Mouse (Mus musculus) heart, embryonic 15.5 days (tissue): ENCODE data around the gene Car10. TPM values are rescaled to one million over a fixed set of nuclear protein-coding genes. Genes with fewer than 3 reads are reported as not detected.

Source experiments
- ATAC-seq: fragments of 200-750 bp; cut with Nextera tagmentation; replicated peaks from 2 replicates; pipeline ENCODE4 v1.8.0; 2017; ENCODE audit warnings: low read depth, moderate TSS enrichment; ENCODE audit not compliant: insufficient number of reproducible peaks, insufficient read depth, low FRiP score
- H3K27ac ChIP-seq: fragments of 300-500 bp; sonication (generic); 2 replicates; pipeline ENCODE4 v1.5.1; 2015; ENCODE audit warnings: mild to moderate bottlenecking, inconsistent platforms
- H3K27me3 ChIP-seq: fragments of 300-500 bp; sonication (generic); 2 replicates; pipeline ENCODE4 v1.6.1; 2015; ENCODE audit warnings: inconsistent platforms
- H3K36me3 ChIP-seq: fragments of 300-500 bp; sonication (generic); 2 replicates; pipeline ENCODE4 v1.6.1; 2015; ENCODE audit warnings: mild to moderate bottlenecking, inconsistent platforms
- H3K4me1 ChIP-seq: fragments of 300-500 bp; sonication (generic); replicated peaks from 2 replicates; pipeline ENCODE4 v1.6.1; 2015; ENCODE audit warnings: inconsistent platforms
- H3K4me2 ChIP-seq: fragments of 300-500 bp; sonication (generic); 2 replicates; pipeline ENCODE4 v1.6.1; 2015; ENCODE audit warnings: inconsistent platforms, mild to moderate bottlenecking, moderate library complexity
- H3K4me3 ChIP-seq: fragments of 300-500 bp; sonication (generic); 2 replicates; pipeline ENCODE4 v1.5.1; 2015; ENCODE audit warnings: mild to moderate bottlenecking, inconsistent platforms
- H3K9ac ChIP-seq: fragments of 300-500 bp; sonication (generic); 2 replicates; pipeline ENCODE4 v1.6.1; 2015; ENCODE audit warnings: mild to moderate bottlenecking, inconsistent platforms
- H3K9me3 ChIP-seq: fragments of 300-500 bp; sonication (generic); replicated peaks from 2 replicates; pipeline ENCODE4 v1.6.1; 2016; ENCODE audit warnings: inconsistent platforms
- WGBS: fragments of 180-500 bp; shearing (Covaris S2); methylation state at CpG from one replicate; pipeline ENCODE4 v1.1.7; 2015; ENCODE audit warnings: mixed read lengths; 5-methylcytosine and 5-hydroxymethylcytosine counted together
- polyA plus RNA-seq: library from polyadenylated mRNA; unstranded; fragments of >200 nt; fragmentation: Nextera tagmentation; extraction: Ambion mirVana; gene quantifications from 2 replicates; pipeline ENCODE4 v1.2.1, GENCODE M21; 2015

The Car10 gene
- polyA plus RNA-seq, 1 experiment from 2014 or later = 0.18 TPM

DNA sequence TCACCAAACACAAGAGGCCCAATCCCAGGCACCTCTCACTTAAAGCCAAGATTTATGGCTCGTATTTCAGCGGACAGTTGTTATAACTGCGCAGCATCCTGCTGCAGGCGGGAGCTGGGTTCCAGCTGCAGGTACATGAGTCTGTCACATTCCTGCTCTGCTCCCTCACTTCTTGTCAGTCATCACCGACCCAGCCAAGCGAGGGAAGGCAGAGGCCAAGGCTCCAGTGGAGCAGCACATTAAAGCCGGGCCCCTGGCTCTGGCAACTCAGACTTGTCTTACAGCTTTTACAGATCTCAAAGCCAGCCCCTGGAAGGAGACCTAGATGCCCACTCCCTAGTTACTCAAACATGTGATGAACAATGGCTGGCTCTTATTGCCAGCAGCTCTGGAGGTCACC, 352.7 kb downstream of the Car10 start:
- WGBS = 67% methylated on average over 7 of the region's 7 CpGs
- no peaks in the 10 kb centered on the region for H3K27me3 ChIP-seq

DNA sequence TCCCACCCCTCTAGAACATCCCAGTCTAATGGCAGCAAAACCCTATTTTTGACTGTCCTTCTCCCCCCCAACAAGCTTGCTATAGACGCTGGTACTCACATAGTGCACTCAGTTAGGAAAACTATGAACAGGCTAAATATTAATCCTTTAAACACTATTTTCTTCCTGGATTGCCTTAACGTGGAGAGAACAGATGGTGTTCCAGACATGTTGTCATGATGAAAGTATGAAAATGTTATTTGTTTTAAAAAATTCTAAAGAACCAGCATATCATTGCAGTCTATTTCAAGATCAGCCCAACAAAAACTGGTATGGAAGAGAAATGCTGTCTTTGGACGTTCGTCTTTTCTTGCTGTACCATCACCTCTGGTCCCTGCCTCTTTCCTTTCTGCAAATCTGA, 368.4 kb downstream of the Car10 start:
- ATAC-seq = no peak
- Histone ChIP-seq H3K4me2 (no peak overlapping the region), H3K4me1 (no peaks in the 10 kb centered on the region), H3K4me3 (no peak overlapping the region), H3K27me3 (no peaks in the 10 kb centered on the region), H3K36me3 (no peaks in the 10 kb centered on the region), H3K9ac (no peak overlapping the region), H3K9me3 (no peaks in the 10 kb centered on the region), H3K27ac (no peak overlapping the region)
- 65% methylated on average over 4 of the region's 4 CpGs for WGBS

More for the DNA sequence above, 352.7 kb downstream of the Car10 start:
- Histone ChIP-seq H3K9ac (no peak overlapping the region), H3K4me2 (no peak overlapping the region), H3K4me3 (no peak overlapping the region), H3K27ac (no peak overlapping the region), H3K36me3 (no peaks in the 10 kb centered on the region), H3K4me1 (no peaks in the 10 kb centered on the region), H3K9me3 (no peaks in the 10 kb centered on the region)
- ATAC-seq = no peak

GRCm38 (mm10) chr11:93467711-93468110, 369.9 kb downstream of the Car10 start:
- Histone ChIP-seq H3K4me2 (no peak overlapping the region), H3K27me3 (no peaks in the 10 kb centered on the region), H3K4me1 (no peaks in the 10 kb centered on the region), H3K9me3 (no peaks in the 10 kb centered on the region), H3K36me3 (no peaks in the 10 kb centered on the region), H3K4me3 (no peak overlapping the region), H3K9ac (no peak overlapping the region), H3K27ac (no peak overlapping the region)
- 76% methylated on average over 3 of the region's 3 CpGs for WGBS
- no peak for ATAC-seq

GRCm38 (mm10) chr11:93470771-93471170, 372.9 kb downstream of the Car10 start:
- Histone ChIP-seq H3K9ac (no peak overlapping the region), H3K27ac (no peak overlapping the region), H3K4me2 (no peak overlapping the region), H3K4me1 (no peaks in the 10 kb centered on the region), H3K9me3 (no peaks in the 10 kb centered on the region), H3K4me3 (no peak overlapping the region), H3K27me3 (no peaks in the 10 kb centered on the region), H3K36me3 (no peaks in the 10 kb centered on the region)
- WGBS = 71% methylated on average over 7 of the region's 7 CpGs
- no peak for ATAC-seq

DNA sequence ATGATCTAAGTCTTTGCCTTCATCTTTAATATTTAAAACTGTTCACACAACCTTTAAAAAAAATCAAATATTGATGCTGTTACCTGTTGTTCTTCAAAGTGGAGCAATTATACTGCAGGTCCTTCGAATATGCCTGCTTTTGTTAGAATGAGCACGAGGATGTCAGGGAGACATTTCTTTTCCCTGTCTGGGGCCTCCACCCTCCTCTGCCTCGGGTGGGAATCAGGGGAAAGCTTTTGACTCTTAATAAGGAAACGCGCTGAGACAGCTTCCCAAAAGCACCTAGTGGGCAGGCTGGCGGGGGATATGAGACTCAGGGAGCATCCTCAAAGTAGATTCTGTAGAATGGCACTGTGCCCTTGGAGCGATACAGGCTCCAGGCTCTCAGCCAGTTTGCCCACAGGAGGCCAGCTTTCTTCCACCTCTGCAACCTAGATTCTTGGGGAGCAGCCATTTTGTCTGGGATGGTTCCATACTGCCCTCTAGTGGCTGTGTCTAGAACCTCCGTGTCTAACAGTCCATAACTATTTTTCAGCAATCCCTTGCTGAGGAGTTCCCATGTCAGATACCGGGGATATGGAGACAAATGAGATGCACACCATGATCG, 373.8 kb downstream of the Car10 start:
- no peak overlapping the region for H3K4me3 ChIP-seq
- H3K4me1 ChIP-seq = no peaks in the 10 kb centered on the region
- ATAC-seq = no peak
- H3K9ac ChIP-seq = no peak overlapping the region
- H3K4me2 ChIP-seq = peak overlapping the region; percentile 21; the same call in 1 of the 2 replicates
- H3K27ac ChIP-seq = no peak overlapping the region
- no peaks in the 10 kb centered on the region for H3K9me3 ChIP-seq
- 45% methylated on average over 10 of the region's 10 CpGs for WGBS
- no peaks in the 10 kb centered on the region for H3K36me3 ChIP-seq
- H3K27me3 ChIP-seq = no peaks in the 10 kb centered on the region

- H3K4me1 ChIP-seq = no peaks in the 10 kb centered on the region
- no peak overlapping the region for H3K9ac ChIP-seq
- 73% methylated on average over 4 of the region's 4 CpGs for WGBS
- no peak overlapping the region for H3K4me2 ChIP-seq
- H3K4me3 ChIP-seq = no peak overlapping the region
- no peaks in the 10 kb centered on the region for H3K9me3 ChIP-seq
- H3K27me3 ChIP-seq = no peaks in the 10 kb centered on the region
- H3K27ac ChIP-seq = no peak overlapping the region
- ATAC-seq = no peak
- H3K36me3 ChIP-seq = no peaks in the 10 kb centered on the region
These were observed 386.8 kb downstream of the Car10 start for GRCm38 (mm10) chr11:93484661-93485060.

GRCm38 (mm10) chr11:93487021-93487420, 389.2 kb downstream of the Car10 start:
- Histone ChIP-seq H3K4me2 (no peak overlapping the region), H3K9ac (no peak overlapping the region), H3K36me3 (no peaks in the 10 kb centered on the region), H3K27ac (no peak overlapping the region), H3K9me3 (no peaks in the 10 kb centered on the region), H3K4me3 (no peak overlapping the region), H3K4me1 (no peaks in the 10 kb centered on the region), H3K27me3 (no peaks in the 10 kb centered on the region)
- ATAC-seq = no peak
- WGBS = 71% methylated on average over 1 of the region's 1 CpGs

GRCm38 (mm10) chr11:93487913-93488604, 390.2 kb downstream of the Car10 start:
- H3K4me3 ChIP-seq = no peak overlapping the region
- H3K9ac ChIP-seq = no peak overlapping the region
- no peak overlapping the region for H3K27ac ChIP-seq
- H3K9me3 ChIP-seq = no peaks in the 10 kb centered on the region
- no peak overlapping the region for H3K4me2 ChIP-seq
- no peaks in the 10 kb centered on the region for H3K36me3 ChIP-seq
- no peaks in the 10 kb centered on the region for H3K27me3 ChIP-seq
- ATAC-seq = no peak
- no peaks in the 10 kb centered on the region for H3K4me1 ChIP-seq
- WGBS = 78% methylated on average over 3 of the region's 3 CpGs

DNA sequence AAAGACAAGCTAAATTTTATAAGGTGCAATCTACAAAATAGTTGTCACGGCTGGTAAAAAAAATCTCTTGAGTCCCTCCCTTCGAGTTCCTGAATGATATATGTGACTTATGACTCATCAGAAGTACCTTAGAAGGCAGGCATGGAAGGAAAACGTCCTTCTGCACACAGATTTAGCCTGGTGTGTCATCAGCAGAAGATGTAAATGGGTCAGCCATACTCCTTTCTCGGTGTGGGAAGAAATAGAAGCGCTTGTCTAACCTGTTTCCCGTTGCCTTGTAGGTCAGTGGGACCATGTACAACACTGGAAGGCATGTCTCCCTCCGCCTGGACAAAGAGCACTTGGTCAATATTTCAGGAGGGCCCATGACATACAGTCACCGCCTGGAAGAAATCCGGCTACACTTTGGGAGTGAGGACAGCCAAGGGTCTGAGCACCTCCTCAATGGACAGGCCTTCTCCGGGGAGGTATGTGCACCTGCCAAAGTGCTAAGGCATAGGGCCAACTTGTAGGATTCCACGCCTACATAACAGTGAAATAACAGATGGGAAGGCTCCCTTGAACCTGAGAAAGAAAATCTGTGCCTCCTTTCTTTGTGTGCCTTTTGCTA, 392.5 kb downstream of the Car10 start:
- no peak for ATAC-seq
- H3K27ac ChIP-seq = no peak overlapping the region
- H3K4me1 ChIP-seq = no peaks in the 10 kb centered on the region
- H3K4me3 ChIP-seq = no peak overlapping the region
- WGBS = 74% methylated on average over 11 of the region's 11 CpGs
- H3K9me3 ChIP-seq = no peaks in the 10 kb centered on the region
- no peak overlapping the region for H3K4me2 ChIP-seq
- H3K36me3 ChIP-seq = no peaks in the 10 kb centered on the region
- no peaks in the 10 kb centered on the region for H3K27me3 ChIP-seq
- no peak overlapping the region for H3K9ac ChIP-seq

- Histone ChIP-seq H3K27me3 (no peaks in the 10 kb centered on the region), H3K36me3 (no peaks in the 10 kb centered on the region), H3K4me1 (no peaks in the 10 kb centered on the region), H3K4me2 (no peak overlapping the region), H3K4me3 (no peak overlapping the region), H3K27ac (no peak overlapping the region), H3K9ac (no peak overlapping the region), H3K9me3 (no peaks in the 10 kb centered on the region)
- WGBS = 77% methylated on average over 6 of the region's 6 CpGs
- ATAC-seq = no peak
These were observed 400.1 kb downstream of the Car10 start for GRCm38 (mm10) chr11:93497896-93498295.

GRCm38 (mm10) chr11:93500442-93500841, 402.6 kb downstream of the Car10 start:
- H3K4me2 ChIP-seq = no peak overlapping the region
- H3K27ac ChIP-seq = no peak overlapping the region
- no peaks in the 10 kb centered on the region for H3K9me3 ChIP-seq
- no peak overlapping the region for H3K4me3 ChIP-seq
- H3K9ac ChIP-seq = no peak overlapping the region
- no peaks in the 10 kb centered on the region for H3K27me3 ChIP-seq
- WGBS = 41% methylated on average over 4 of the region's 4 CpGs
- H3K36me3 ChIP-seq = no peaks in the 10 kb centered on the region
- ATAC-seq = no peak
- H3K4me1 ChIP-seq = no peaks in the 10 kb centered on the region

DNA sequence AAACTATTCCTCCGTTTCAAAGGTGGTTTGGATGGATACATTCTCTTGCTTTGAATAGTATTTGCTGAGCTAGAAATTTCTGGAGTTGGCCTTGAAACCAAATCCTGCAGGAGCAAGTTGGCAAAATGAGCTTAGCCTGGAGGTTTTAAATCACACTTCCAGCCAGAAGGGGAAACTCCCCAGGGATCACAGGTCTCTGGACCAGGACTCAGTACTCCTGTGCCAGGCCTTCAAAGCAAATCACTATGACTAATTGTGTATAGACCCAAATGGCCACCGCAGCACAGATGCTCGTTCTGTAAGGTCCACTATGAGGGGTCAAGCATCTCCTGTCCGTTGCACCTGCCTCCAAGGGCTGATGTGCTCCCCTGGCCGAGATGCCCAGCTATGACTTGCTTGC, 403.8 kb downstream of the Car10 start:
- Histone ChIP-seq H3K4me1 (no peaks in the 10 kb centered on the region), H3K4me2 (no peak overlapping the region), H3K27ac (no peak overlapping the region), H3K9me3 (no peaks in the 10 kb centered on the region), H3K36me3 (no peaks in the 10 kb centered on the region), H3K27me3 (no peaks in the 10 kb centered on the region), H3K9ac (no peak overlapping the region), H3K4me3 (no peak overlapping the region)
- 74% methylated on average over 5 of the region's 5 CpGs for WGBS
- no peak for ATAC-seq
